Mouse (Mus musculus) kidney, adult 11 months (tissue): ENCODE results near the gene Smg1.
"Not testable (repeated sequence)": the region's sequence is repeated elsewhere in the genome, so short reads cannot be mapped to it uniquely, and the experiment has no call there.

Experiments used
- DNase-seq: peaks from one replicate; pipeline ENCODE4 v3.0.0; 2022

The Smg1 gene

GRCm38 (mm10) chr7:118248069-118248468 lies 4.6 kb upstream of the Smg1 start:
- DNase-seq, result no peak

DNA sequence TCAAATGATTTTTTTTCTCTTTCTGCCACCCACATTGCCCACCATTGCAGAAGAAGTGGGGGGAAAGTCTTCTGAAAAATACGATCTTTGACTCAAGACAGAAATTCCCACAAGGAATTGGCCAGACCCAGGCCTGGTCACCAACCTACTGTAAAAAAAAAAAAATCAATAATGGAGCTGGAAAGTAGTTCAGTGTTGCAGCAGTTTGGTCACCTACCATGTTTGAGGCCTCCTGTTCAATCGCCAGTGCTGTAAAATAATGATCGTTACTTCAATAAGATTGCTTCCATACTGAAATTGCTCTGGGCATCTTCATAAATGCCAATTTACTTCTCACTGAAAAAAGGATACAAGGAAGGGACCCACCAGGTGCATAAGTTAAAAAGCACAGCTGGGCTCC lies 1.8 kb upstream of the Smg1 start:
- DNase-seq, result no peak

DNA sequence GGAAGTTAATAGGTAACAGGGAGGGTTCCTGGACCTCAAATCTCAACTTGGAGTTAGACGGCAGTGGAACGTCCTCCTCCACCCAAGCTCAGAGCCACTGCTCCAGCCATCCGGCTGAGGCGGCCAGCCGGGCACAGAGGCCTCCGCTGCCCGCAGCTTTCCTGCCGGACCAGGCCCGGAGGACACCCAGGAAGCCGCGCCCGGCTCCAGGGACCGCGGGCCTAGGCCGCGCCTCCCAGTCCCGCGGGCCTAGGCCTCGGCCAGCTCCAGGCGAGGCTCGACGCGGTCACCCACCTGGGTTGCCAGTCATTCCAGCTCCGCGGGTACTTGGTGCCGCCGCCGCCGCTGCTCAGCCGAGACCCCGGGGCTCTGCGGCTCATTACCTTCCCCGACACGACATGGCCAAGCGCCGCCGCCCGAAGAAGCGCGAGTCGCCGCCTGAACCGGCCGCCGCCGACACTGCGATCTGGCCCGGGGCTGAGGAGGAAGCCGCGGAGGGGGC lies 508 bp downstream of the Smg1 start:
- no peak for DNase-seq

GRCm38 (mm10) chr7:118242309-118242708 lies 1.2 kb downstream of the Smg1 start:
- no peak for DNase-seq

DNA sequence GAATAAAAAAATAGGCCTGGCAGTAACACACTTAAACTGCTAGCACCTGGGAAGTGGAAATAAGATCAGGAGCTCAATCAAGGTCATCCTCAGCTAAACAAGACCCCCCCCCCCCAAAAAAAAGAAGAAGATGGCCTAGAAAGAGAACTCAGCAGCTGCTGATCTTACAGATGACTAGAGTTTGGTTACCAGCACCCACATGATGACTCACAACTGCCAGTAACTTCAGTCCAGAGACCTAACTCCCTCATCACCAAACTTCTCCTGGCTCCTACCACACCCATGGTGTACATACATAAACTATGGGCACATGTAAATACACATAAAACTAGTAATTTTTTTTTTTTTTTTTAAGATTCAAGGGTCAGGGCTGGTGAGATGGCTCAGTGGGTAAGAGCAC lies 3.1 kb downstream of the Smg1 start:
- DNase-seq, result no peak

GRCm38 (mm10) chr7:118239996-118240395 lies 3.5 kb downstream of the Smg1 start:
- DNase-seq, result no peak

- no peak for DNase-seq
These were observed 6.5 kb downstream of the Smg1 start for GRCm38 (mm10) chr7:118236949-118237348.

- no peak for DNase-seq
These were observed 9.2 kb downstream of the Smg1 start for GRCm38 (mm10) chr7:118234236-118234635.

- no peak for DNase-seq
These were observed 10.9 kb downstream of the Smg1 start for GRCm38 (mm10) chr7:118232613-118233012.

DNA sequence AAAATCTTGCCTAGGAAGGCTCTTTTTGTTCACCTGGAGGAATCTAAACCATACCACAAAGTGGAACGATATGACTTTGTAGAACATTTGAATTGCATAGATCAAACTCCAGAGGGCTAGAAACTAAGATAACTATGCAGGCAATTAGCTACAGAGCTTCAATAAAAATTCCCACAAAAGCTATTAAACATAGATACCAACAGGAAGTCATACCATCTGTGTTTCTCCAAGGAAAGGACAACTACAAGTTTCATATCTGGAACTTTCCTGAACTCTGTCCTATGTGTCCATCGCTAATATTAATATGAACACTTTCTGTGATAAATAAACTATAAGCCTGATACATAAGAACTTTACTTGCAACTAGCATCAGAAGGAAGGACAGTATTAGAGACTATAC lies 23.7 kb downstream of the Smg1 start:
- DNase-seq, result no peak

DNA sequence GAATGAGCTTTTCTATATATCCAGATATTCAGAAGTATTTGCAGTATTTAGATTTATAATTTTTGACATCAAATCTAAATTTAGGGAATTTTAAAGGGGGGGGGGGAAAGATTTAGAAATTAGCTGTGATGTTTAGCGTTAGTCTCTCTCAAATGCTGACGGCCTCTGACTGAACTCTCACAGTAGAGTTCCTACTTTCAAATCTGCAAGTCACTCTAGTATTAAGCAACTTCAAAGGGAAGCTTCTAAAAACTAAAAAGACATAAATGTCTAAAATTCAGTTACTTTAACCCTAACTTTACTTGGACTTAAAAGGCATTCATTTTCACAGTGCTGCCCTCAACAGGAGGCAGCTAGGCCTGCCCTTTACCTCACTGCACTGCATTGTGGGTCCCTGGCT lies 37.1 kb downstream of the Smg1 start:
- no peak for DNase-seq

GRCm38 (mm10) chr7:118195756-118196155 lies 47.7 kb downstream of the Smg1 start:
- no peak for DNase-seq

GRCm38 (mm10) chr7:118185878-118186277 lies 57.6 kb downstream of the Smg1 start:
- no peak for DNase-seq

DNA sequence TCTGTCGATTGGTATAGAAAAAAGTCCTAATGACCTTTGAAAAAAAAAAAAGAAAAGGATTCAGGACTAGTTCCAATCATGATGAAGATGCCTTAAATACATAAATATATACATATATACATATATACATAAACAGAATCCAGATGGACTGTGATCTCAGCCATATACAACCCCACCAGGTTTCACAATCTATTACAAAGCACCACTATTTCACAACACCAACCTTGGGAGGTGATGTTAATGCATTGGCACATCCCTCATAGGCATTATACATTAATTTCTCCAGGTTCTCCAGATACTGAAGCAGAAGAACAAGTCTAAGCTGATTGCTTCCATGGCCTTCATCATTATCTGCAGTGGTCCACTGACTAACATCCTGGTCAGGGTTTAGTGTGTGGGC lies 58.9 kb downstream of the Smg1 start:
- DNase-seq, result no peak

GRCm38 (mm10) chr7:118181123-118181522 lies 62.3 kb downstream of the Smg1 start:
- no peak for DNase-seq

DNA sequence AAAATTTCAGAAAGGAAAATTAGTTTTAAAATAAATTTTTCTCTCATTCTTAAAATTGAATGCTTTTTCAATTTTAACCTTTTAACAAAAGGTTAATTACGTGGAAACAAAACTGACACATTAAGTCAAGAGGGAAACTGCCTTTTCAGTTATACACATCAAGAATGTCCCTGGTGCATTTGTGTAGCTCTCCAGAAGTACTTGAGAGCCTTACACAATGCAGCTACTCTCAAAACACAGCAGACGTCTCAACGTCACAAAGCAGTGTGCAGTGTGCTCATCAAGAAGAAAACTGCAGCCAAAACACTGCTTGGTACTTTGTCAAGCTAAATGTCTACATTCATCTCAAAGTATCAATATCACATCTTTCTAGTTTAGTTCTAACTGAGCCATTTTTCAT lies 63.7 kb downstream of the Smg1 start:
- DNase-seq, result no peak

GRCm38 (mm10) chr7:118175821-118176355 lies 67.6 kb downstream of the Smg1 start:
- no peak for DNase-seq

- not testable (repeated sequence) for DNase-seq
These were observed 73.3 kb downstream of the Smg1 start for GRCm38 (mm10) chr7:118170125-118170524.

- DNase-seq, result no peak
These were observed 80.5 kb downstream of the Smg1 start for GRCm38 (mm10) chr7:118163006-118163405.

DNA sequence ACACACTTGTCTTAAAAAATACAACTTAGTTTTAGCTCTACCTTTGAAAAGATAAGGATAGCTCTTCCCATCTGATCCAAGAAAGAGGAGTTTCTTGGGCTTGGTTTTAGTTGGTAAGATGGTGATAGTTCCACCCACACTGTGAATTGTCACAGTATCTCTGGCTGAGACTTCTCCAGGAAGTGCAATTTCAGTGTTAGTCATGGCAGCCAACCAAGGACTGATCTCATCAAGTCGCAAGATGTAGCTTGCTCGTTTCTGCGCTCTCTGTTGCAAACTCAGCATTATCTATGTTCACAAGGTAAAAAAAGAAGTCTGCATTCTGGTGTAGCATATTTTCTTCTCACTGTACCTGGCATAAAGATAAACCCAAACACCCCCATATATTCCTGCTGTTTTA lies 83.3 kb downstream of the Smg1 start:
- no peak for DNase-seq

DNA sequence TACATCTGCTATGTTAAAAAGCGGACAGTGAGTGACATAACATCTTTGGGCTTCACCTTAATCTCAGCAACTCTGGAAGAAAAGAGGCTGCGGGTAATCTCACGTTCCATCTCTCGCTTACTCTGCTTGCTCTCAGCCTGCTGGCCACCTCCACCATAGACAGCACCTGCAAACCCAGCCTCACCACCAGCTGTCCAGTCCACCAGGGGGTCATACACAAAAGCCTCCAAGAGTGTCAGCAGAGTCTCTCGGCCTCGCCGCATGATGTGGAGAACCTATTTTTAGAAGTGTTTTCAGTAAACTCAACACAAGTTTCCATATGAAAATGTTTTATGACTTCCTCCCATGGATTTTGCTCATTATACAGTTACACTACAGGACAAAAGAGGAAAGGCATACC lies 87.0 kb downstream of the Smg1 start:
- no peak for DNase-seq

DNA sequence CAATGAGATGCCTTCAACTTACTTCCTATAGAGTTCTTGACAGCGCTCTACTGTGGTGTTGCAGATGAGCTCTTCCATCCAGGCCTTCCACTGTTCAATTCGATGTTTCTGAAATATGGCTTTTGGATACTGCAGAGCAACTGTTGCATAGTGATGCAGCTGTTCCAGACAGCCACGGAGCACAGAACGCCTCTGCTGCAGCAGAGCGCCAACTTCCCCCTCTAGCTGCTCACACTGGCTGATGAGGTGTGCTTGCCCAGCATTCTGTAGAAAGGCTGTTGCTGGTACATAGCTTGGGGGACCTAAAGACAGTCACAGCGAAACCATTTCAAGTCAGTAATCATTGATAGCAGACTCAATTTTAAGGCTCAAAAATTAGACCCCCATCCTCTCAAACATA lies 89.3 kb downstream of the Smg1 start:
- DNase-seq, result no peak

GRCm38 (mm10) chr7:118143602-118144001 lies 99.9 kb downstream of the Smg1 start:
- DNase-seq, result no peak

- no peak for DNase-seq
These were observed 100.3 kb downstream of the Smg1 start for GRCm38 (mm10) chr7:118143123-118143522.

DNA sequence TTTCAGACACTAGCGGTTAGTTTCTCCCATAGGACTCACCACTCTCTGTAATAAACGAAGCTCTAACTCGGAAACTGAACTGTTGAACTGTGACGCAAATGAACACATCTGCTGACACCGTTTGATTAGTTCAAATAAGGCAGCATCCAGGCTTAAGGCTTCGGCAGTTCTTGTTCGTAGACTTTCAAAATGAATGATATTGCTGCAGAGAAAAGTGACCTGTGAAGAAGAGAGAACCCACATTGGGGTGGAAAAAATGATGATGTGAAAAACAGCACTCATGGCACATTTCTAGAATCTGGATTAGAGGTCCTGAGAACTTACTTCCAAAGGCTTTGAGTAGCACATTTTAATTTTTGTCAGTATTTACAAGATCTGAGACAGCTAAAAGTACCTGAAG lies 102.2 kb downstream of the Smg1 start:
- no peak for DNase-seq

DNA sequence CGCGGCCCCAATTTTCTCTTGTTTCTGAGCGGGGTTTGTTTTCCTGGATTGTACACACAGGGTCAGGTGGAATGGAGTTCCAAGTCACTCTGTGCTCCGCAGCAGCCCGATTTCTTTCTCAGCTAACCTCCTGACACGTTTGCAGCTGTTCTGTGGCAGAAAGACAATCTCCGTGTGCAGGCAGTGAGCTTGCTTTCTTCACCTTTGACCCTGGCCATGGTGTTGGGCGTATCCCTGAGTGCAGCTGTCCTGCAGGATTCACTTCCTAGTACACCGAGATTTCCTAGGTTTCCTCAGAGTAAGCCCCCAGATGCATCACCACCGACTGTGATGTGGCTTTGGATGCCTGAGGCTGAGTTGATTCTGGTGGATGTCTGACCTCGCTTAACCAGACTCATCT lies 108.3 kb downstream of the Smg1 start:
- DNase-seq, result no peak
